Mouse (Mus musculus) hindbrain, embryonic 14.5 days (tissue): ENCODE results near the gene Lrp4. TPM values are rescaled to one million over a fixed set of nuclear protein-coding genes. Genes with fewer than 3 reads are reported as not detected.
A peak's percentile ranks its signal among the peaks of the same experiment; 100 is the strongest.

Experiments
- ATAC-seq: fragments of 200-750 bp; cut with Nextera tagmentation; 2 replicates; pipeline ENCODE4 v1.8.0; 2017; ENCODE audit warnings: moderate number of reproducible peaks, mild to moderate bottlenecking, moderate TSS enrichment, moderate library complexity; ENCODE audit not compliant: low FRiP score
- DNase-seq: peaks from one replicate; pipeline ENCODE4 v3.0.0-alpha.2; 2015; ENCODE audit warnings: low spot score
- H3K27ac ChIP-seq: fragments of 300-500 bp; sonication (generic); 2 replicates; pipeline ENCODE4 v1.5.1; 2014; ENCODE audit warnings: mild to moderate bottlenecking, moderate library complexity
- H3K27me3 ChIP-seq: fragments of 300-500 bp; sonication (generic); 2 replicates; pipeline ENCODE4 v1.6.1; 2014; ENCODE audit warnings: mild to moderate bottlenecking, low read length, mixed read lengths; ENCODE audit not compliant: control insufficient read depth, insufficient read depth
- H3K36me3 ChIP-seq: fragments of 300-500 bp; sonication (generic); replicated peaks from 2 replicates; pipeline ENCODE4 v1.6.1; 2014; ENCODE audit not compliant: control insufficient read depth, insufficient read depth
- H3K4me1 ChIP-seq: fragments of 300-500 bp; sonication (generic); replicated peaks from 2 replicates; pipeline ENCODE4 v1.6.1; 2014; ENCODE audit warnings: antibody characterized with exemption, low read length, mixed read lengths; ENCODE audit not compliant: control insufficient read depth, insufficient read depth
- H3K4me2 ChIP-seq: fragments of 300-500 bp; sonication (generic); replicated peaks from 2 replicates; pipeline ENCODE4 v1.6.1; 2014; ENCODE audit warnings: mild to moderate bottlenecking, moderate library complexity
- H3K4me3 ChIP-seq: fragments of 300-500 bp; sonication (generic); replicated peaks from 2 replicates; pipeline ENCODE4 v1.5.1; 2014; ENCODE audit warnings: mild to moderate bottlenecking, low read length
- H3K9ac ChIP-seq: fragments of 300-500 bp; sonication (generic); 2 replicates; pipeline ENCODE4 v1.6.1; 2014
- H3K9me3 ChIP-seq: fragments of 300-500 bp; sonication (generic); 2 replicates; pipeline ENCODE4 v1.6.1; 2016; ENCODE audit warnings: low read length; ENCODE audit not compliant: control insufficient read depth
- WGBS: fragments of 180-500 bp; shearing (Covaris S2); extraction: QIAGEN DNeasy Blood & Tissue Kit; methylation state at CpG from one replicate; pipeline ENCODE4 v1.1.7; 2014; 5-methylcytosine and 5-hydroxymethylcytosine counted together
- polyA plus RNA-seq: library from polyadenylated mRNA; unstranded; fragments of >200 nt; fragmentation: Nextera tagmentation; extraction: Ambion mirVana; gene quantifications from 2 replicates; pipeline ENCODE4 v1.2.1, GENCODE M21; 2014

Lrp4 gene
- polyA plus RNA-seq, 1 experiment from 2014 or later, result 4.5 TPM

- Histone ChIP-seq H3K4me3 (no peak overlapping the region), H3K27ac (peak overlapping the region; percentile 70), H3K36me3 (no peaks in the 10 kb centered on the region), H3K4me1 (peaks cover 14% of the 10 kb centered on the region), H3K9ac (no peak overlapping the region), H3K9me3 (no peaks in the 10 kb centered on the region), H3K4me2 (peak overlapping the region; percentile 20), H3K27me3 (no peaks in the 10 kb centered on the region)
- DNase-seq (no peak), ATAC-seq (peak; percentile 68; the same call in 1 of the 2 replicates)
- 11% methylated on average over 9 of the region's 9 CpGs for WGBS
Observed at GRCm38 (mm10) chr2:91429915-91430599, 27.3 kb upstream of the Lrp4 start.

DNA sequence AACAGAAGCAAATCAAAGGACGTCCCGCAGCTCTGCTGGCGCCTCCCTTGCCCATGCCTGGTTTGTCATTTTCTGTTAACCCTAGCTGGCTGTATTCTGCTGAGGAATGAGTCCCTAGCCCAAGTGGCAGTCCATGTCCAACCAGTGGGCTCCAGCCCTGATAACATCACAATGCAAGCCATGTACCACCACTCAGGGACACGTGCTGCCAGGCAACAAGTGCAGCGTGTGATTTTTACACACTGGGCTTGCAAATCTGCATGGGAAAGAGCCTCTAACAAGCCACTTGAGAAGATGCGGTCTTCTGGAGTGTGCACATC, 26.8 kb upstream of the Lrp4 start:
- Histone ChIP-seq H3K9me3 (no peaks in the 10 kb centered on the region), H3K4me3 (no peak overlapping the region), H3K36me3 (no peaks in the 10 kb centered on the region), H3K27ac (peak overlapping the region; percentile 70), H3K4me1 (peaks cover 14% of the 10 kb centered on the region), H3K9ac (no peak overlapping the region), H3K4me2 (peak overlapping the region; percentile 20), H3K27me3 (no peaks in the 10 kb centered on the region)
- DNase-seq (no peak), ATAC-seq (peak; percentile 85)
- 12% methylated on average over 6 of the region's 6 CpGs for WGBS

- H3K9me3 ChIP-seq, result no peaks in the 10 kb centered on the region
- no peak for ATAC-seq
- 77% methylated on average over 8 of the region's 8 CpGs for WGBS
- no peak overlapping the region for H3K27ac ChIP-seq
- no peak for DNase-seq
- no peaks in the 10 kb centered on the region for H3K27me3 ChIP-seq
- no peak overlapping the region for H3K9ac ChIP-seq
- no peaks in the 10 kb centered on the region for H3K4me1 ChIP-seq
- H3K4me2 ChIP-seq, result no peak overlapping the region
- no peak overlapping the region for H3K4me3 ChIP-seq
- no peaks in the 10 kb centered on the region for H3K36me3 ChIP-seq
Observed at GRCm38 (mm10) chr2:91436713-91437112, 20.6 kb upstream of the Lrp4 start.

DNA sequence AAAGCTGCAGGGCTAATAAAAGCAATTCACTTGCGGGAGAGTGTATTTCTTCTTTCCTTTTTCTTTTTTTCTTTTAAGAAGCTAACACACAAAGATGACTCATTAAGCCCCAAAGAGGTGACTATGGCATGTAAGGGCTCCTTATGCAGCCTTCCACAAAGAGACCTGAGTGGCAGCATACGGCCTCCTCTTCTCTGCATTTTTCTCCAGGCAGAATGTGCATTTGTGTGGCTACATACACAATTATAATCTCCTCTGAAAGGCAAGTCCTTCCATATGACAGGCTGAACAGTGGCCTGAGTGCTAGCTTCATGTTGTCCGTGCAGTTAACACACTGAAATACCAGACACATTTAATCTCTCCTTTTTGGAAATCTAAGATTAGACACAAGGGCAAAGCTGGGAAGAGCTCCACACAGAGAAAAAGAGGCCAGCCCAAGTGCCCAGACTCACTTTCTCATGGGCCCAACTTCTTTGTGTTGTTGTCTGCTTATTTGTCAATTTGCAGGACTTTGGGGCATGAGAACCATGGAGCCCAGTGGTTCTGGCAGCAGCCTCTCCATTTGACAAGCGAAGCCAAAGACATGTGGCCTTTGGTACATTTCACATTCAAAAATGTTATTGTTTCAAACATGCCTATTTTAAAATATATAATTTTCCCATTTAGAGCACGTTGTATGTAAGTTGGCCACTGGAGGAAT, 20.0 kb upstream of the Lrp4 start:
- H3K27me3 ChIP-seq, result no peaks in the 10 kb centered on the region
- no peaks in the 10 kb centered on the region for H3K36me3 ChIP-seq
- H3K27ac ChIP-seq, result no peak overlapping the region
- 66% methylated on average over 5 of the region's 5 CpGs for WGBS
- no peaks in the 10 kb centered on the region for H3K9me3 ChIP-seq
- no peak overlapping the region for H3K4me2 ChIP-seq
- no peak overlapping the region for H3K9ac ChIP-seq
- H3K4me1 ChIP-seq, result no peaks in the 10 kb centered on the region
- no peak overlapping the region for H3K4me3 ChIP-seq
- DNase-seq (no peak), ATAC-seq (no peak)

DNA sequence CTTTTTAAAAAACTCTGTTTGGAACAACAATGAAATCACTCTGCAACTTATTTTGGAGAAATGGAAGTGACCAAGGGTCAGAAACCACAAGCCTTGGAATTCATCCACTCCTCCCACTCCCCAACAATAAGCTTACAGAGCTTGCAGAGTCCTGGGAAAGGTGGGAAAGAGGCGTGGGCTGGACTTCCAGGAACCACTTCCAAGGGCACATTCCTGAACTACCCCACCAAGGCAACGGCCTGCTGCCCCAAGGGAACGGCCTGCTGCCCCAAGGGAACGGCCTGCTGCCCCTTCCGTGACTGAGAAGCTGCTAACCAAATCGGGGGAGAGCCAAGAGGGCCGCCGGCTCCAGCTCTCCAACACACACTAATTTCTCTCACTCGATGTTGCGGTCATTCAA, 18.0 kb upstream of the Lrp4 start:
- no peak overlapping the region for H3K27ac ChIP-seq
- H3K4me3 ChIP-seq, result no peak overlapping the region
- H3K36me3 ChIP-seq, result no peaks in the 10 kb centered on the region
- H3K27me3 ChIP-seq, result no peaks in the 10 kb centered on the region
- peaks cover 11% of the 10 kb centered on the region for H3K4me1 ChIP-seq
- no peak for DNase-seq
- ATAC-seq, result no peak
- H3K4me2 ChIP-seq, result no peak overlapping the region
- H3K9me3 ChIP-seq, result no peaks in the 10 kb centered on the region
- no peak overlapping the region for H3K9ac ChIP-seq
- 89% methylated on average over 10 of the region's 10 CpGs for WGBS

DNA sequence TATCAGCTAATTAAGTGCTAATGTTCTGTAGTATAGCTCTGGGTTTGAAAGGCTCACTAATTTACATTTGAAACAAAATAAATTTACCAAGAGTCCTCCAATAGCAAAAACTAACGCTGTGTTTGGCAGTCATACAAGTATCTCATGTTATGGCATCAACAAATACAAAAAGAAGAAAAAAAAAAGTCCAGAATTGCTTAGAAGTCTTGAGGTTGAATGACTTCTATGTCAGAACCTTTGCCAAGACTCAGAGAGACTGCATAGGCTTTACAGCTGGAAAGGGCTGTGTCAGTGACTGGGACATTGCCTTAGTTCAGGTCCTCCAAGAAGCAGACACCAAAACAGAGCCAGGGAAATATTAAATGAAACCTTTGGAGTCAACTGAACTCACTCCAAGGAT, 17.4 kb upstream of the Lrp4 start:
- DNase-seq, result no peak

DNA sequence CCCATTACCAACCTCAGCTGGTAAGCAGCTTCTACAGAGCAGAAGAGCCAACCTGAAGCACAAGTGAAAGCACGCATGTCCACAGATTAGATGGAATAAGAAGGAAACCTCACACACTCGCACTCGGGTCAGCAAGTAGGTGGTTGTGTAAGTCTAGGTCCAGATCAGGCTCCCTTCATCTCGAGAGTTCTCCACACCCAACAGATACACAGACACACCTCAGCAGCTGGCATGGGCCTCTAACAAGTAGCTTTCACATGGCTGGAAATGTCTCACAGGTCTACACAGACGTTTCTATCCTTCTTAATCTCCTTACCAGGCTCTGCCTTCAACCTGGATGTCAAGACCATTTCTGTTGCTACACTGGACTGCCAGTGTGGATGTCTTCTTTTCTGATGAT, 16.6 kb upstream of the Lrp4 start:
- WGBS, result 93% methylated on average over 5 of the region's 5 CpGs
- no peak for ATAC-seq

More for the DNA sequence above, 17.4 kb upstream of the Lrp4 start:
- ATAC-seq, result no peak
- H3K27me3 ChIP-seq, result no peaks in the 10 kb centered on the region
- H3K9me3 ChIP-seq, result no peaks in the 10 kb centered on the region
- no peaks in the 10 kb centered on the region for H3K36me3 ChIP-seq
- peaks cover 11% of the 10 kb centered on the region for H3K4me1 ChIP-seq
- no peak overlapping the region for H3K4me3 ChIP-seq
- WGBS, result 73% methylated on average over 1 of the region's 1 CpGs
- H3K27ac ChIP-seq, result no peak overlapping the region
- H3K4me2 ChIP-seq, result no peak overlapping the region
- no peak overlapping the region for H3K9ac ChIP-seq

DNA sequence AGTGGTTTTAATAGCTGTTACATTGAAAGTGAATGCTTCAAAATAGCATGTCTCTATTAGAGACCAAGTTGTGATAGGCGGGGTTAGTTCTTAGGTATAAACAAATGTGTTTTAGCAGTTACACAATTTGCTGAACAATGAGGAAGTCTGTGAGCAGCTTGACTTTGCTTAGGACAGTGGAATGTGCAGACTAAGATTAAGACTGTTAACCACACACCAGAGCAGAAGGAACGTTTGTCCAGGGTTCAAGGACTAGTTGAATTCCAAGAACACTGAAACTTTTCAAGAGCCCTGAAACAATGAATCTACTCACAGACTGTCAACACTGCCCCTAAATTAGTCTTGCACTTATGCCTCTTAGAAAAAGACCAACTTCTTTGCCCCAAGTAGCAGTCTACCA, 15.6 kb upstream of the Lrp4 start:
- Histone ChIP-seq H3K9ac (no peak overlapping the region), H3K4me2 (no peak overlapping the region), H3K36me3 (no peaks in the 10 kb centered on the region), H3K27ac (no peak overlapping the region), H3K4me3 (no peak overlapping the region), H3K4me1 (peaks cover 11% of the 10 kb centered on the region), H3K27me3 (no peaks in the 10 kb centered on the region), H3K9me3 (no peaks in the 10 kb centered on the region)
- ATAC-seq (no peak), DNase-seq (no peak)
- 83% methylated on average over 2 of the region's 2 CpGs for WGBS

More for the DNA sequence above, 16.6 kb upstream of the Lrp4 start:
- Histone ChIP-seq H3K4me2 (no peak overlapping the region), H3K9me3 (no peaks in the 10 kb centered on the region), H3K36me3 (no peaks in the 10 kb centered on the region), H3K9ac (no peak overlapping the region), H3K27me3 (no peaks in the 10 kb centered on the region), H3K27ac (no peak overlapping the region), H3K4me1 (peaks cover 11% of the 10 kb centered on the region), H3K4me3 (no peak overlapping the region)
- no peak for DNase-seq

GRCm38 (mm10) chr2:91442241-91442640, 15.1 kb upstream of the Lrp4 start:
- H3K36me3 ChIP-seq, result no peaks in the 10 kb centered on the region
- H3K9me3 ChIP-seq, result no peaks in the 10 kb centered on the region
- no peak overlapping the region for H3K4me2 ChIP-seq
- H3K9ac ChIP-seq, result no peak overlapping the region
- H3K4me1 ChIP-seq, result peaks cover 11% of the 10 kb centered on the region
- DNase-seq, result no peak
- H3K4me3 ChIP-seq, result no peak overlapping the region
- 76% methylated on average over 1 of the region's 1 CpGs for WGBS
- ATAC-seq, result no peak
- no peak overlapping the region for H3K27ac ChIP-seq
- H3K27me3 ChIP-seq, result no peaks in the 10 kb centered on the region
